Mouse (Mus musculus): ENCODE data around the gene Mxd4.

Mxd4 gene

DNA sequence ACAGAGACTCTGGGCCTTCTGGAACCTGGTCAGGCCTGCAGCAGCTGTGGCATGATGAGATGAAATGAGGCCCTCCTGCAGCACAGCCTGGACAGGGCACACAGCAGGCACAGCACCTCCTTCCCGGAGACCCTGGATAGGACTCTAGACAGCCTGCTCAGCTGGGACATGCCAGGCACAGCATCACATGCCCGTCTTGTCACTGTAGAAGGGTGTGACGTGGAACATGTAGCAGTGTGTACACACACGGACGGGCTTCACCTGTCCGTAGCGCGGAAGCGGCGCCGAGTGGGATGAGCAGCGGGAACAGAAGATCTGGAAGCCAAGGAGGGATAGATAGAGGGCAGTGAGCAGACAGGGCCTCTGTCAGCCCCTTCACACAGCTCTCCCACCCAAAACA is 8.3 kb upstream of the Mxd4 start:
- DNase-seq = no peak

DNA sequence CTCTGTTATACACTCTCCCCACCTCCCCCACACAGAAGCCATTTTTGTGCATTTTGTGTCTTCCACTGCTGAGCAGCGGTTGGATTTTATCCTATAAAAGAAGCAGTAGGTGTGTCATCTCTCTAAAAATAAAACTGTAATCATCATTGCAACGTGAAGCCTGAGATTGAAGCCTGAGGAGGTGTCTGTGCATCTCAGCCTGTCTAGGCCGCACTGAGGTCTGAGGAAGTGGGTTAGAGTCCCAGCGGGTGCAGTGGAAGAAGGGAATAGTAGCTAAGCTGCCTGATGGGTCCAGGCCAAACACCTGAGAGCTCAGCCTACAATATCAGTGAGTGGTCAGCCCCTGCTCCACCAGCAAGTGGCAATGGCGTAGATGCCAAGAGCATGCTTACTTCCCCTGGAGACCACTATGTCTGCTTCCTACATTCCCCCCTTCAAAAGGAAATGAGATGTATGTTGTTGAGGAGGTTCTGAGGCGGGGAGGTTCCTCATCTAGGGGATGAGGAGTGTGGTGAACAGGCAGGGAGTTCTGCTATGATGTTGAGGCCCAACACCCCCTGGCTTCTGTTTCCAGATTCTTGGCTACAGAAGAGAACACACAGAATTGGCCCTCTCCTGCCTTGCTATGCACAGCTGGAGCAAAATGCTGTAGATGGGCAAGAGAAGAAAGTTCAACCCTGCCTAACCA is 7.6 kb upstream of the Mxd4 start:
- DNase-seq = no peak

DNA sequence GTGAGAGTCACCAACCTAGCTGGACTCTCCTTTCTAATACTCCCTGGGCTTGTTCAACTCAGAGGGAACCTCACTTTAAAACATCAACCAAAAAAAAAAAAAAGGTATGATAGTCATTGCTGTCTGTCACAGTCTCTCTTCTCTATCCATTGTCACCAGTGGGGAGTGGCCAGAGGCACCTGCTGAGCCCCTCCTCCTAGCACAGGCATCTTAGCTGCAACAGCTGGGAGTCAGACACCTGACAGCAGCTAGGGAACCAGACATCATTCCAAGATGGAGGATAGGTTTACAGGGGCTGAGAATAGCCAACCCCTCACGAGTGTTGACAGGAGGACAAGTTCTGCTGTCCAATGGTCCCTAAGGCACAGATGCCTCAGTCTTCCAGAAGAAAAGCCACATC is 6.9 kb upstream of the Mxd4 start:
- DNase-seq = no peak

DNA sequence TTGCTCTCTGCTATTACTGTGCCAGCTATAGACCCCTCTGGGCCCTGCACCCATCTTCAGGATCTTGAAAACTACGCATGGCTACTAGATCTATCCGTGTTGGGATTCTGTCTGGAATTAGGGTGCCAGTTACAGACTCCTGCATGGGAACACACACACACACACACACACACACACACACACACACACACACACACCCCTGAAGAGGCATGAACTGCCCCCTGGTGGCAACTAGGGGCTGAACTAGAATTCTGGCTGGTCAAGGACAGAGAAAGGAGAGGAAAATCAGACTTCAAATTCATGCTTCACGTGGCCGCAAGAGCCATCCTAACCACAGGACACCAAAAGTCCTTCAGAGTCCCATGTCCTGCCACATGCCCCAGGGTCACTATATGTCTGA is 4.3 kb upstream of the Mxd4 start:
- DNase-seq = peak in 1 of 2 experiments; percentile 38

DNA sequence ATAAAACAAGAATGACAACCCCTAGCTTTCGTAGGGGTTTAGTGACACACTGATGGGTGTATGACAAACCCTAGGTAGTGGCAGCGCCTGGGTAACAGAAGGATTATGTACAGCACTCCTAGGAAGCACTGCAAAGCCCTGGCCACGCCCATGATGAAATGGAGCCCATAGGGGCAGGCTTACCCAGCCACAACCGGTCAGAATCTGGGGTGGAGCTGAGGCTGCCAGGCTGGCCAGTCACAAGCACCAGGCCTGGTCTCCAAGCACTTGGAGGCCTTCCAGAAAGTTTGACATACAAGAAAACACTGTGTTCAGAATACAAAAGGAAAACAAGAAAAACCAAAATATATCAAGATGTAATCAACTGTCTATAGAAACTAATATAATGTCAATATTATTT is 3.5 kb upstream of the Mxd4 start:
- DNase-seq = peak; percentile 68 to 81

DNA sequence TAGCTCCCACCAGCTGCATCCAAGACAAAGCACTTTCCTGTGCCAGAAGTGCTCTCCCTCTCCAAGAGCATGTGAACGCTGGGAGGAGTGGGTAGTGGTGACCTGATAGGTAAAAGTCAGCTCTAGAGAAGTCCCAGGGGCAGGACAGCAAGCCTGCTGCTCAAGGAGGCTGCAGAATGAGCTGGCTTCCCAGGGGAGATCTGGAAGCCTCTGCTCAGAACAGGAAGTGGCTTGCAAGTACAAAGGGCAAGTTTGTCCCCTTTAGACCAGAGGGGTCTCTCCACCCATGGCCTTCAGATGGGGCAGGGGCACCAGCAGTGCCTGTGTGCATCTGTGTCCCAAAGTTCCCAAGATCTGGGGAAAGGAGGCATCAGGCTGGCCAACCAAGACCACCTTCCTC is 2.0 kb upstream of the Mxd4 start:
- DNase-seq = no peak

DNA sequence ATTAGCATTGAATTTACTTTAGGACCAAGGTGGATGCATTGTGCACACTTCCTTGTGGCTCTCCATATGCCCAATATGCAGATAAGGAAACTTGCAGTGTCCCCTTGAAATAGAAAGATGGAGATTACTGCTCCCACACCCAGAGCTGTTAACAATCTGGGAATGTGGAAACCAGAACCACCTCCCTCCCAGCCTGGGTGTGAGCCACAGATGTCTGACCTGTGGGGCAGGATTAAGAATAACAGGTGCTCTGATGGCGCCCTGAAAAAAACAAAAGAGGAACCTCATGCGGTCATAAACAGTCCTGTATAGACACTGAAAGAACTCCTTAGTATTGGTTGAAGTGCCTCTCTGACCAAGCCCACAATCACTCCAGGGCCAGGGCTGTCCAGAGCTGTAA is 1.3 kb upstream of the Mxd4 start:
- no peak for DNase-seq

DNA sequence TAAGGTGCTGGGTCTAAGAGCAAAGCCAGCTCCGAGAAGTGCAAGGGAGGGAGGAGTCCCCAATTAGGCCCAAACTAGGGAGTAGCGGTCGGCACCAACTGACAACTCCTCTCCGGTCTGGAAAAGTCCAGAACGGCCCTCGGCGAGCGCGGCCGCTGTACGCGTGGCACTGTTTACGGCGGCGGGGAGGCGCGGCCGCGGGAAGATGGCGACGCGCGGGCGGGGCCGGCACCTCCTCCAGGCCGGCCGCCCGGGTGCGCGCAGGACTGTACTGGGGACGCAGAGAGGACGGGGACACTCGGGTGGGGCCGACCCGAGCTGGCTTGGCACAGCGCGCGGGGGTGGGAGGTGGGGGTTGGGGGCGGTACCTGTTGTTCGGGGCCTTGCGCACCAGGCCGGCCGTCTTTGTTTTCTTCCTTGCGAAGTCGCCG is 544 bp downstream of the Mxd4 start:
- peak in 1 of 2 experiments; percentile 58 for DNase-seq

DNA sequence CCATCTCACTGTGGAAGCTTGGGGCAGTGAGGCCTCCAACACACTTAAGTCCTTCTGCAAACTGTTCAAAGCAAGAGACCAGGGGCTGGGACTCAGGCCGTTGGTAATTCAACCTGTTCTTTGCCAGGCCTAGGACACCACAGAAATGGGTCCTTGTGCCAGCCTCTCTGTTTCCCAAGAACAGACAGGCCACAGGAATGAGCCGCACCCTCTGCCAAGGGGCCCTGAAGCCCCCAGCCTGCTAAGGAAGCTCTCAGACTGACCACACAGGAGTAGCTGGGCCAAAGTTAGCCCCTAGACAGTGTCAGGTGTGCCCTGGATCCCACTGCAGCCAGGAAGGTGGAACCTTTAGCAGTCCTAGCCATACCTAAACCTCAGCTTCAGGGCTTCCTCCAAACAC is 1.1 kb downstream of the Mxd4 start:
- DNase-seq = no peak

DNA sequence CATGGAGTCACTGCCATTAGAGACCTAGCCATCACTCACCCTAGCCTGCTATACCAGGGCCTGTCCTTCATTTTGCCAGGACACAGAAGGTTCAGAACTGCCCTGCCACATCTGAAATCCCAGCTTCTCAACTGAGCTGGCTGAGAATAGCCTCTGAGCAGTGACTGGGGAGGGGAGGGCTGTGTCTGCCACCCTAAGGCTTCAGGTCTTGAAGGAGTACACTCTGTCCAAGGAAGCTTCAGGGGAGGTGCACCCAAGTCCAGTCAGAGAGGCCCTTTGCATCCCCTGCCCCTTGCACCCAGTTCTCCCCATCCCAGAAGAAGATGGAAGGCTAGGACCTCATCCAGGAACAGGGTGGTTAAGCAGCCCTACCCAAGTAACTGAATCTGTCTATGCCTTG is 1.7 kb downstream of the Mxd4 start:
- no peak for DNase-seq

DNA sequence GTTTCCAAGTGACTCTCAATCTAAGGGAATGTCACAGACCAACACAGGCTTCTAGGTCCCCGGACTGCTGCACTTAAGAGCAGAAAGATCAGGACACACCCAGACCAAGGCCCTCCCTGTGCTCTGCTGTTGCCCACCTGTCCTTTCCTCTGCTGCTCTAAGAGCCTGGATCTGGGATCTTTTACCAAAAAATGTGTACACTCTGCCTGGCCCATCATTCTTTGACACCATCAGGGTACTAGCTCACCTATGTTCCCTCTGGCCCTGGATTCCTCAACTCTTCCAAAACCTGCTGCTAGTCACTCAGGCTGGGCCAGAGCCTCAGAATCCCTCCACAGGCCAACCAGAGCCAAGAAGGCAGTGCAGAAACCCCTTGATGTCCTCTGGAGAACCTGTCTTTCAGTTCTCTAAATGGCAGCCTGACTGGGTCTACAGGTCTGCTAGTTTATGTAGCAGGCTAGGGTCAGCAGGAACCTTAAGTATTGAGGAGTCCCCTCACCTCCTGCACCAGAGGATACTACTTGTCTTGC is 2.4 kb downstream of the Mxd4 start:
- DNase-seq = peak in 1 of 2 experiments; percentile 1

DNA sequence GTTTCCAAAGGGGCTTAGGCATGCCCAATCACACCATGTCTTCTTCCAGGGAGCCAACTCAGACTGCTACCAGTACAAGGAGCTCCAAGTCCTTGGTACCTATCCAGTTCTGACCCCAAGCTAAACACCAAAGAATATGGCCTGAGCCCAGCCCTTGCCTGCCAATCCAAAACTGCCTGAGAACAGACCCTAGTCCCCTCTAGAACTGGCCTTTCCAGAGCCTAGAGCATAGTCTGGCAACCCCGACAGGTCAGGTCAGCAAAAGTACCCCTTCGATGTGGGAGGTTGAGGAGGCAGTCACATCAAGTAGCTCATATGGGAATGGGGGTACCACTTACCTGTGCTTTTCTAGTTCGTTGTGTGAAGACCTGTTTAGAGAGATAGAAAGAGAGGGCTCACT is 3.5 kb downstream of the Mxd4 start:
- peak in 1 of 2 experiments; percentile 1 for DNase-seq

DNA sequence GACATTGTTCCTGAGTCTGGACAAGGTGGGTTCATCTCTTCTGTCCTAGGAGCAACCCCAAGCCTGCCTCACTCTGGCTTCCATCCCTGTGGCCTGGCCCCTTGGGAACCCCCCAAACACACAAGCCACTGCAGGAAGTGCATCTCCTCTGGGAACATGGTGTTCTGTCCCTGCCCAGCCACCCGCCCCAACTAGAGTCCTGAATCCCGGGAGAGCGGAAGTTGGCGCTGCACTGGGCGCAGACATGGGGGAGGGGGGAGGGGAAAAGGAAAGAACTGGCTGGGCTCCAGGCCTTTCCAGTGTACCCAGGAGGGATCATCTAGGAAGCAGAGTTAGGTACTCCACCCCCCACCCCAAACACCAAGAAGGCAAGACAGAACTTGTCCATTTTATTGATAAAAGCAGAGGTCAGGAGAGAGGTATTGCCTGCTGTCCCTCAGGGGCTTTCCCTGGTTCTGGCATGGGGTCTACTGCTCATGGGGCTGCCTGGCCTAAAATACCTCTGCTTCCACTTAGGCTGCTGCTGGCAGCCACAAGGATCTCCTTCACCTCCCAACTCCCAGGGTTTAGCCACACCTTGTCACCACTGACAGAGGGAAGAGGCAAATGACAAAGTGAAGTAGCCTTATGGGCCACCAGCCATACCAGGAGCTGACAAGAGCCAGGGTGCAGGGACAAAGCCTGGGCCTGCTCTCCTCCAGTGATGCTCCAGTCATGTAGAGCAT is 4.2 kb downstream of the Mxd4 start:
- DNase-seq = peak; percentile 54 to 64

DNA sequence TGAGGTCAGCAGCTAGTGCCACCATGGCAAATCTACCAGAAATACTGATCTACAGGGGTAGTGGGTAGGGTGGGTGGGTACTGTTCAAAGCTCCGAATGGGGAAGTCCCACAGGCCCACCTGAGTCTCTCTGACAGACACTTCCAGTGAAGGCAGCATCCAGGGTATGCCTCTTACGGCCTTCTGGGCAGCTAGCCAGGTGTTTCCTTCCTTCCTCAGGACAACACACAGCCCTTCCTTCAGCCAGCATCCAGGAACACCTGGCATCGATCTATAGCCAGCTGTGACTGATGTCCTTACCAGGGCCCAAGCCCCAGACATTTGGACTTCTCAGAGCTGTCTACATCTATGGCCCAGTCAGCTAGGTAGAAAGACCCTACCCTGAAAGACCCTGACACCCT is 5.0 kb downstream of the Mxd4 start:
- peak in 1 of 2 experiments; percentile 60 for DNase-seq

DNA sequence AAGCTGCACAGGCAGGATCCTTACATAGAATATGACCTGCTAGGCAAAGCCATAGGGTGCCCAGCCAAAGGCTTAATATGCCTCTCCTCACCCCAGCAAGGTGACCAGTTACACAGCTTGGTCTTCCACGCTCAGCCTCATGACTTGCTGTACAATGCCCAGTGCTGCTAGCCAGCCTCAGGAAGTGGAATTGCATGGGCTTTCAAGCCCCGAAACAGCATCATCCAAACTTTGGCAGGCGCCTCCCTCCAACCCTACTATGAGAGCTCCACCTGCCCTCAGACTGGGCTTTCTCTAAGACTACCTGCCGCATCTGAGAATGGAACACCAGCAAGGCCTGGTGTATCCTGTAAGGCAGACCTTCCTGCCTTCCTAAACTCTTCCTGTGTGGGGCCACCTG is 9.7 kb downstream of the Mxd4 start:
- no peak for DNase-seq

DNA sequence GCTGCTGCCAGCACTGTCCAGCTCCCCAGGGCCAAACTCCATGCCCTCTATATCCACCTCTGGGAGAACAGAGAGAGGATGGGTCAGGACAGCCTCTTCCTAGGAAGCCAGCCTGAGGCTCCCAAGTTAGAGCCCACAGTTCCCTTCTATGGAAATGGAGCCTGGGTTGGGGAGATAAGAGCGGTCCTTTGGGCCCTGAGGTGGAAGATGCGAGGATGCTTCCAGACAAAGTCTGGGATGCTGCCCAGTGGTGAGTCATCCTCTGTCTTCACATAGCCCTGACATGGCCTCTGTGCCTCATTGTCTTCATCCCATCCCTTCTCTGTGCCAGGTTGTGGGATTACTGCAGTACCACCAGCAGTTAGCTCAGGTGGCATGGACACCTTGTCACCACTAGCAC is 10.4 kb downstream of the Mxd4 start:
- DNase-seq = no peak

DNA sequence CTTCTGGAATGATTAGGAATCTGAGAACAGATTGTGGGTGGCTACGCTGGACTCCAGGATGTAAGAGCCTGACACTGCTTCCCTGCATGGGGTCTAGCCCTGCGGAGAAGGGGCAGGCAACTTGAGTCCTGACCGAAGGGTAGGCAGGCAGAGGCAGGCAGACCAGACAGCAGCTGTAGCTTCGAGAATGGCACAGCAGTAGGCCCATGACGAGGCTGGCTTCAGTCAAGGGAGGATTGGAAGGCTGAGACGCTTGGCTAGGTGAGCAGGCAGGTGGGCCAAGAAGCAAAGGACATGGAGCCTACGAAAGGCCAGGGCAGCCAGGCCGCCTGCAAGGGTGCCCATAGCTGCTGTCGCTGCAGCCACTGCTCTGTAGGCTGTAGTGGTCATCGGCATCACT is 10.8 kb downstream of the Mxd4 start:
- DNase-seq = no peak

DNA sequence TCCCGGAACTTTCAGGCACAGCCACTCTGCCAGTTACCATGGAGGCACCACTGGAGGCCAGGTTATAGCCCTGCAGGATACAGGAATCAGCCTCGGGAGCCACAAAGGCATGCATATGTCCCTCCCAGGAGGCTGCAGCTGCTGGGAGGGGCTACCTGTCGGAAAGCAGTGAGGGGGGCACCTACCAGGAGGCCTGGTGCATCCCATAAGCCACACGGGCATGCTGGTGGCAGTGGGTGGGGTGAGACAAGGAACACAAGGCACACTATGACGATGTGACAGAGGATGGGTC is 12.2 kb downstream of the Mxd4 start:
- DNase-seq = no peak

DNA sequence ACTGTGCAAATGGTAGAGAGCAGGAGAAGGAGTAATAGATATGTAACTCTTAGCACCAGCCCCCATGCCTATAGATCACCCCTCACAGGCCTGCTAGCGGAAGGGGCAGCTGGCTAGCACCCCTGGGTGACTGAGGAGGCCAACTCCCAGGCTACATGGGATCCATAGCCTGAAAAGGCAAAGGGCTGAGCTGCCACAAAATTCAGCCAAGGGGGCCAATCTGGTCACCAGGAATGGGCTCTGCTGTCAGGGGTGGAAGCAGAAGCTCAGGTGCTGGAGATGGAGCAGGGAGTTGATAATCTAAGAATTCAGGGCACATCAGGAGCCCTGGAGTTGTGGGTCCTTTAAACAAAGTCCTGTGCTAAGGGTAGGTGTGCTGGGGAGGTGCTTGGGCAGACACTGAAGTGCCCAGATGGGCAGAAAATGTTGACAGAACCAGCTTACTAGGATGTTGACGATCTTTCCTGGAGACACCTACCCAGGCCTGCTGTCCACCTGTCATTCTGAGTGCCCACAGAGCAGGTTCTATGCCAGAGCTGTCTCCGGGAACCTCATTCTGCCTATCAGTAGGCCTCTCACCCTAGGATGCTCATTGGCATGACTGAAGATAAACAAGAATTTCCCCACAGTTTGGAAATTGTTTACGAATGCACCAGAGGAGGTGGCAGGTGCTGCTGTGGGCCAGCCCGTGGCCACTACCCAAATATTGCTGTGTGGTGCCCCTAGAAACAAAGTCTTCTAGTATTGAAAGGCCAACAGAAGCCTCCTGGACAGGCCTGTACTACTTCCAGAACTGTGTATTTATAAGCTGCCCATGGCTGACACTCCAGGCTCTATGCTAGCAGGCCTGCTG is 12.7 kb downstream of the Mxd4 start:
- no peak for DNase-seq

DNA sequence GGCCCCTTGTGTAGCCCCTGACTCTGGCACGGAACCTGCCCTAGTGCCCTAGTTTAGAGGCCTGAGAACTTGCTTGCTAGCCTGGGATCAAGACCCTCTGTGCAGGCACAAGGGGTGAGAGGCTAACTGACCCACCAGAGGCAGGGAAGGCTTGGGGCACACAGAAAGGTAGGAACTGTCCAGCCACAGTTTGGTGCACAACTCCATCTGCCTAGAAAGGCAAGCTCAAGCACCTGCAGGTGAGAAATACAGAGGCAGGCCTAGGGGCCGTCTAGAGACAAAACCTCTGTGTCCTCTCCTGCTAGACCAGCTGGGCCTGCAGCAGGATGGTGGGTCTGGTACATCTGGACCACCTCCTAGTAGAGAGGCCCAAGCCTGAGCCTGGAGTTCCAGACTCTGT is 13.5 kb downstream of the Mxd4 start:
- no peak for DNase-seq

DNA sequence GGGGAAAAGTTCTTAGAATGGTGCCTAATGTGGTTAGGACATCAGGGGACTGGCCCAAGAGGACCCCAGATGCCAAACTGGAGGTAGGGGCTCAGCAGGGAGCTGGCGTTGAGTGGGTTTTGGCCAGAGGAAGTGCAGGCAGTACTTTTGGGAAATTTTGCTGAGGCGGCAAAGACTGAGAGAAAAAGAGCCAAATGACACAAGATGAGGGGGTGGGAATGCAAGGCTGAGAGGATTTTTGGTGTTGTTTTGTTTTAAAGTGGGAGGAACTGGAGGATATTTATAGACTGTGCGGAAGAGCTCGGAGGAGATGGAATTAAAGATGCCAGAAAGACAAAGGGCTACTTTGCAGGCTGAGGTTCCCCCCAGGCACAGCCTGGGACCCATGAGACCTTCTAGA is 16.8 kb downstream of the Mxd4 start:
- DNase-seq = no peak

DNA sequence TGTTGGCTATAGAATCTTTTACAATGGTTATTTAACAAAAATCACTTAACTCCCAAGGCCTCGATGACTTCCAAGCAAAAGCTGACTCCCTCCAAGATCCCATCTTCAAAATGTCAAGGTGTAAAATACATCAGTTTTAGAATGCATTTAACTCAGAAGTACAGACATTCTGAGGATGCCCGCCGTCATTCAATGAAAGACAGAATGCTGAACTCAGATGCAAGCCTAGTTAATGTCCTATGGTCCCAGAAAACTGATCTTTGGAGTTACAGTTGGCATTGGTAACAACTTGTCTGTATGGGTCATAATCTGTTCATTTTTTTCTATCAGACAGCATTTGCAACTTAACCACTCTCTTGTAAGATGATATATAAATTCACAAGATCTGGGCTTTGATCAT is 17.6 kb downstream of the Mxd4 start:
- DNase-seq = no peak

DNA sequence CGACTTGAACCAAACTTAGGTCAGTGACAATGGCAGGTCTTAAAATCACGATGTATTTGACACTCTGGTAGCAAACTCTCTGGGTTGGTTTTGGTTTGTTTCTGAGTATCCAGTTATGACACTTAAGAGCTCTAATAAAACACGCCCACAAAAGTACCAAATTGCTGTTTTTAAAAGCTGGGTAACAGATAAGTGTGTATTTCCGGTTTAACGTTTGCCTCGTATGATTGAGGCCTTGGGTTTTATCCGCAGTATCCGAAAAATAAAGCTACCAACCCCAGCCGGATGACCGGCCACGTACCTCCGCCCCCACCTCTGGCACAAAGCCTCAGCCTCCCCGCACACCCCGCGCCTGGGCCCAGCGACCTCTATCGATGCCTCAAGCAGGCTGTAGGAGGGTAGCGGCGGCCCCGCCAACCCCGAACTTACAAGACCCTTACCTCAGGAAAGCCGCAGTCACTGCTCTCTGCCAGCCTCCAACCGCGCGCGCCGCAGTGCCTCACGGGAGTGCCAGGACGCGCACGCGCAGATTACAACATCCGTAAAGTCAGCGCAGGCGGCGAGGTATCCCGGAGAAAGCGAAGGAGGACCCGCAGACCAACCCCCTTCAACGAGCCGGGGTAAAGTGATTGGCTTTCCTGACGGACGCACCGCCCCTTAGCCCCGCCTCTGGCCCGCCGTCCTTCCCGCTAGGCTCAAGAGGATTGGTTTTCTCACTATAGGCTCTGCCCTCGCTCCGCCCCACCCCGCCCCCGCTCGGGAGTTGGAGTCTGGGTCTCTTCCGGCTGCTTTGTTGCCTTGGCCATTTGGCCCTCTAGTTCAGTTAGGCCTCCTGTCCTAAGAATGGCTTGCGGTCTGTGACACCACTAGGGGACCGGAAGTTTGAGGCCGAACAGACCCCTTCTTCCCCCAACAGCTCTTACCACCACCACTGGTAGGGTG is 18.3 kb downstream of the Mxd4 start, which contains the start of the genes Poln and Haus3:
Poln (minus strand) TSS at position 499 of the 942 bp plus-strand sequence.
Haus3 (minus strand) TSS at position 578 of the 942 bp plus-strand sequence.
- peak; percentile 98 to 99 for DNase-seq
